Mouse (Mus musculus) hindbrain, embryonic 15.5 days (tissue): ENCODE measurements around the gene Mxra7. TPM values are rescaled to one million over a fixed set of nuclear protein-coding genes. Genes with fewer than 3 reads are reported as not detected.

ENCODE experiments used
- ATAC-seq: fragments of 200-750 bp; cut with Nextera tagmentation; 2 replicates; pipeline ENCODE4 v1.8.0; 2017; ENCODE audit warnings: low read depth, moderate number of reproducible peaks, moderate TSS enrichment; ENCODE audit not compliant: low FRiP score
- H3K27ac ChIP-seq: fragments of 300-500 bp; sonication (generic); replicated peaks from 2 replicates; pipeline ENCODE4 v1.5.1; 2015; ENCODE audit warnings: mild to moderate bottlenecking, inconsistent platforms
- H3K27me3 ChIP-seq: fragments of 300-500 bp; sonication (generic); 2 replicates; pipeline ENCODE4 v1.6.1; 2015; ENCODE audit warnings: control low read depth, inconsistent platforms
- H3K36me3 ChIP-seq: fragments of 300-500 bp; sonication (generic); 2 replicates; pipeline ENCODE4 v1.6.1; 2015; ENCODE audit warnings: control low read depth, inconsistent platforms
- H3K4me1 ChIP-seq: fragments of 300-500 bp; sonication (generic); replicated peaks from 2 replicates; pipeline ENCODE4 v1.6.1; 2015; ENCODE audit warnings: control low read depth, inconsistent platforms
- H3K4me2 ChIP-seq: fragments of 300-500 bp; sonication (generic); 2 replicates; pipeline ENCODE4 v1.6.1; 2015; ENCODE audit warnings: moderate library complexity, mild to moderate bottlenecking, inconsistent platforms
- H3K4me3 ChIP-seq: fragments of 300-500 bp; sonication (generic); 2 replicates; pipeline ENCODE4 v1.5.1; 2015; ENCODE audit warnings: mild to moderate bottlenecking, inconsistent platforms
- H3K9ac ChIP-seq: fragments of 300-500 bp; sonication (generic); 2 replicates; pipeline ENCODE4 v1.6.1; 2015; ENCODE audit warnings: inconsistent platforms
- H3K9me3 ChIP-seq: fragments of 300-500 bp; sonication (generic); 2 replicates; pipeline ENCODE4 v1.6.1; 2016; ENCODE audit warnings: control low read depth, inconsistent platforms
- WGBS: fragments of 180-500 bp; shearing (Covaris S2); methylation state at CpG from one replicate; pipeline ENCODE4 v1.1.7; 2015; 5-methylcytosine and 5-hydroxymethylcytosine counted together
- polyA plus RNA-seq: library from polyadenylated mRNA; unstranded; fragments of >200 nt; fragmentation: Nextera tagmentation; extraction: Ambion mirVana; gene quantifications from 2 replicates; pipeline ENCODE4 v1.2.1, GENCODE M21; 2015

Mxra7 gene
- 41.5 and 42.8 TPM in 2 replicates for polyA plus RNA-seq

DNA sequence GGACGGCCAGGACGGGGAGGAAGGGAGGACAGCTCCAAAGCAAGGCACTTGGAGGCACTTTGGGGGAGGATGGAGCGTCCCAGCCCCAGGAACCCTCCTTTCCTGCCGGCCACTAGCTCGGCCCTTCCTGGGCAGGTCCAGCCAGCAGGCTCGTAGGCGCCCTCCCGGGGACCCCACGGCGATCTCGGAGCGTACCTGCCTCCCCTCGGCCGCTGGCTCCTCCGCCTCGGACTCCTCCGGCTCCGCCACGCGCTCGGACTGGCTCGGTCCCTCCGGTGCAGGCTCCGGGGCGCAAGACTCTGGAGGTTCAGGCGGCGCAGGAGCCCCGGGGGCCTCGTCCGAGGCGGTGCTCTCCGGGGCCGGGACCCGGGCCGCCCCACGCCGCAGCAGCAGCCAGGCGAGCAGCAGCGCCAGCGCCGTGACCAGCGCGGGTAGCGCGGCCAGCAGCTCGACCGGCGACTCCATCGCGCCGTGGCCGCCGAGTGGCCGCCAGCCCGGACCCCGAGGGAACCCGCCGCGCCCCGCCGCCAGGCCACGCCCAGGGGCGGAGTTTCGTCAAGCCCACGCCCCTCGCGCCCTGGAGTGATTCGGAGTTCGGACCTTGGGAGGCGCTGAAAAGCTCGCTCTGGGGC, at the start of gene Mxra7:
TSS of gene Mxra7 (minus strand) at position 513 of the 632 bp plus-strand sequence.
- peak within 1 kb of the TSS; percentile 80 for H3K9ac ChIP-seq
- no peaks in the 10 kb centered on the region for H3K27me3 ChIP-seq
- ATAC-seq: peak; percentile 46
- WGBS: under 1% methylated on average over 62 of the region's 71 CpGs
- H3K36me3 ChIP-seq: no peaks in the 10 kb centered on the region
- peak within 1 kb of the TSS; percentile 84 for H3K4me2 ChIP-seq
- no peaks in the 10 kb centered on the region for H3K9me3 ChIP-seq
- H3K4me3 ChIP-seq: peak within 1 kb of the TSS; percentile 60
- H3K4me1 ChIP-seq: peaks cover 39% of the 10 kb centered on the region
- peak within 1 kb of the TSS; percentile 77 for H3K27ac ChIP-seq

DNA sequence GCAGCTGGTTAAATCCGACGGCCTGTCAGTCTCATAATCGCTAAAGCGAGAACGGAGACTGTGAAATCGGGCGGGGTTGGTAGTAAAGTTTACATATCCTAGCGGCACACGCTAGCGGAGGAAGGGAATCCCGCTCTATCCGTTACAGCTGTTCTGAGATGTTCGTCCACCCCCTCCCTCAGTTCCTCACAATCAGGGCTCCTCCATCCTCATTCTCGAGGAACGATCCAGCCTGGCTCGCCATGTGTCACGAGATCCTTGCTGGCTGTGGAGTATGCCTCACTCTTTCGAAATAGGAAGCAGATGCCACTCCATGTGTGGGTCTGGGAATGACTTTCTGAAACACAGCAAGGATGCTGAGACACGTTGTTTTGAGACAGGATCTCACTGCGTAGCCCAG, 46.1 kb upstream of the Mxra7 start:
- WGBS: 91% methylated on average over 20 of the region's 20 CpGs
- Histone ChIP-seq H3K4me3 (no peak overlapping the region), H3K9ac (no peak overlapping the region), H3K9me3 (no peaks in the 10 kb centered on the region), H3K27me3 (no peaks in the 10 kb centered on the region), H3K4me1 (no peaks in the 10 kb centered on the region), H3K4me2 (no peak overlapping the region), H3K36me3 (peaks cover 43% of the 10 kb centered on the region), H3K27ac (no peak overlapping the region)
- no peak for ATAC-seq

DNA sequence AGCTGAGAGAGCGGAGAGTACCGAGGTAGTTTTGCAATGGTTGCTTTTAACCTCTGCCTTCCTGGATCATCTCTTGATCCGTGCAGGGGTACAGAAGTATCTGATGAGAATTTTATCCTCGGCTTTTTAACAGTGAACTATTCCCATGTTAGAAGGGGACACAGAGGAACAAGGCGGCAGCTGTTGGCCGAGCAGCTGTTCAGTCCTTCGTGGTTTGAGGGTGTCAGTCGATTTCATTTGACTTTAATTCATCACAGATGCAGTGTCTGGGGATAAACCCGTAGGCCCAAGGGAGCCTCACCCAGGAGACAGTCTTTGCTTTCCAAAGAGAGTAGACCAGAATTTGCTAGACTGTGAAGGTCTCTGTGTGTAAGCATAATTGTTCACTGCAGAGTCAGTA, 43.7 kb upstream of the Mxra7 start:
- Histone ChIP-seq H3K27ac (no peak overlapping the region), H3K4me1 (no peaks in the 10 kb centered on the region), H3K4me2 (no peak overlapping the region), H3K36me3 (peaks cover 57% of the 10 kb centered on the region), H3K27me3 (no peaks in the 10 kb centered on the region), H3K4me3 (no peak overlapping the region), H3K9ac (no peak overlapping the region), H3K9me3 (no peaks in the 10 kb centered on the region)
- no peak for ATAC-seq
- 89% methylated on average over 9 of the region's 9 CpGs for WGBS

DNA sequence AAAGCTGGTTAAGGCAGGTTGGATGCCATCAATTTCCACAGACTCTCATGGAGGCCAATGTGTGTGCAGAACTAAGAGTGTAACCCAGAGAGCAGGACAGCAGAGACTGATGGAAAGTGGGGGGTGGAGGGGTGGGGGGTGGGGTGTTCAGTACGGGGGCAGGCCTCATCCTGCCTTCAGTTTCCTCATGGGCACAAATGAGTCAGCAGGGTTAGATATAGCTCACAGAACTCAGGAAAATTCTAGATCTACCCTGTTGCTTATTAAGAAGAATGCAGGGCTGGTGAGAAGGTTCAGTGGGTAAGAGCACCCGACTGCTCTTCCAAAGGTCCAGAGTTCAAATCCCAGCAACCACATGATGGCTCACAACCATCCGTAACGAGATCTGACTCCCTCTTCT, 41.8 kb upstream of the Mxra7 start:
- peaks cover 71% of the 10 kb centered on the region for H3K36me3 ChIP-seq
- ATAC-seq: no peak
- H3K4me2 ChIP-seq: no peak overlapping the region
- H3K9me3 ChIP-seq: no peaks in the 10 kb centered on the region
- H3K4me3 ChIP-seq: no peak overlapping the region
- H3K9ac ChIP-seq: no peak overlapping the region
- no peaks in the 10 kb centered on the region for H3K4me1 ChIP-seq
- no peaks in the 10 kb centered on the region for H3K27me3 ChIP-seq
- no peak overlapping the region for H3K27ac ChIP-seq
- 80% methylated on average over 4 of the region's 4 CpGs for WGBS

DNA sequence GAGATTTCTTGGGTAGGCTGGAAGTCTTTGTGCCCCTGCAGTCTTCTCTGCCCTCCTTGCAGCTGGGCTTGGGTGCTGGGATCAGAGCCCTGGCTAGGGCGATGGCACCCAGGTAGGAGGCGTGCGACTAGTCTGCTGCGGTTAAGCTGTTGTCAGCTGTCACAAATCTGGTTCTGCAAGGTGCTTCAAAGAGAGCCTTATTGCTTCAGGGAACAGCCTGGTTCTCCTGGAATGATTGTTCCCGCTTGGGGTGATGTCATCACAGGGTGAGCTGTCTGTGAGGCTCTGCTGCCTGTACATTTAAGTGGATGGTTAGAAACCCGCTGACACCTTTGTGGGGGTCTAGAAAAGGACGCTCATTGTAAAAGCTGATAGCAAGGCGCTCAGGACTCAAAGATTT, 41.4 kb upstream of the Mxra7 start:
- 91% methylated on average over 8 of the region's 8 CpGs for WGBS
- Histone ChIP-seq H3K4me3 (no peak overlapping the region), H3K4me1 (no peaks in the 10 kb centered on the region), H3K27me3 (no peaks in the 10 kb centered on the region), H3K4me2 (no peak overlapping the region), H3K9ac (no peak overlapping the region), H3K36me3 (peaks cover 71% of the 10 kb centered on the region), H3K27ac (no peak overlapping the region), H3K9me3 (no peaks in the 10 kb centered on the region)
- no peak for ATAC-seq

DNA sequence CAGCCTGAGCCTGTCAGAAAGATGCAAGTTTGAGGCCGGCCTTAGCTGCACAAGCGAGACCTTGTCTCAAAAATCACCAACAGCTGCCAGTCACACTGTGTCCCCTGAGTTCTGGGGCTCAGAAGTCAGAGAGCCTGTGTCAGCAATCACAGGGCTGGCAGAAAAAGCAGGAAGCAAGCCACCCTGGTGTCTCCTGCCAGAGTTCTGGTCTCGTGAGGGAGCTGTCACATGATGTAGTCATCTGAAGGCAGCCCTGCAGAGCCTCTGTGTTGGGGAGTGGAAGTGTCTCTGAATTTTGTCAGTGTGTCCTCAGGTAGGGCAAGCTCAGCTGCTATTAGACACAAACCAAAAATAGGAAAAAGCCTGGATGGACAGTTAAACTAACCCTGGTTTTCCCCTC, 40.3 kb upstream of the Mxra7 start:
- peaks cover 71% of the 10 kb centered on the region for H3K36me3 ChIP-seq
- no peaks in the 10 kb centered on the region for H3K9me3 ChIP-seq
- no peak overlapping the region for H3K9ac ChIP-seq
- no peak overlapping the region for H3K4me3 ChIP-seq
- no peaks in the 10 kb centered on the region for H3K27me3 ChIP-seq
- ATAC-seq: no peak
- no peak overlapping the region for H3K4me2 ChIP-seq
- H3K27ac ChIP-seq: no peak overlapping the region
- WGBS: 87% methylated on average over 3 of the region's 3 CpGs
- no peaks in the 10 kb centered on the region for H3K4me1 ChIP-seq

- WGBS: 79% methylated on average over 12 of the region's 12 CpGs
- H3K36me3 ChIP-seq: peaks cover 71% of the 10 kb centered on the region
- H3K4me1 ChIP-seq: no peaks in the 10 kb centered on the region
- no peak overlapping the region for H3K4me3 ChIP-seq
- ATAC-seq: no peak
- H3K27ac ChIP-seq: no peak overlapping the region
- no peaks in the 10 kb centered on the region for H3K27me3 ChIP-seq
- H3K4me2 ChIP-seq: no peak overlapping the region
- H3K9ac ChIP-seq: no peak overlapping the region
- no peaks in the 10 kb centered on the region for H3K9me3 ChIP-seq
Observed at GRCm38 (mm10) chr11:116865945-116866585, 38.2 kb upstream of the Mxra7 start.

- Histone ChIP-seq H3K4me1 (no peaks in the 10 kb centered on the region), H3K36me3 (peaks cover 77% of the 10 kb centered on the region), H3K9ac (no peak overlapping the region), H3K9me3 (no peaks in the 10 kb centered on the region), H3K4me3 (no peak overlapping the region), H3K27me3 (no peaks in the 10 kb centered on the region), H3K27ac (no peak overlapping the region), H3K4me2 (no peak overlapping the region)
- no peak for ATAC-seq
- WGBS: 85% methylated on average over 10 of the region's 10 CpGs
Observed at GRCm38 (mm10) chr11:116864444-116864843, 36.6 kb upstream of the Mxra7 start.

- Histone ChIP-seq H3K9ac (no peak overlapping the region), H3K27ac (no peak overlapping the region), H3K4me3 (no peak overlapping the region), H3K4me1 (peaks cover 23% of the 10 kb centered on the region), H3K9me3 (no peaks in the 10 kb centered on the region), H3K27me3 (no peaks in the 10 kb centered on the region), H3K36me3 (peaks cover 38% of the 10 kb centered on the region), H3K4me2 (no peak overlapping the region)
- WGBS: 90% methylated on average over 12 of the region's 12 CpGs
- no peak for ATAC-seq
Observed at GRCm38 (mm10) chr11:116857183-116857850, 29.5 kb upstream of the Mxra7 start.

- Histone ChIP-seq H3K36me3 (peaks cover 19% of the 10 kb centered on the region; the same call in 1 of the 2 replicates), H3K4me1 (peaks cover 44% of the 10 kb centered on the region), H3K27me3 (no peaks in the 10 kb centered on the region), H3K9me3 (no peaks in the 10 kb centered on the region), H3K27ac (peak overlapping the region; percentile 97; the same call in 1 of the 2 replicates), H3K4me2 (peak overlapping the region; percentile 57), H3K4me3 (peak overlapping the region; percentile 99), H3K9ac (peak overlapping the region; percentile 74)
- WGBS: 44% methylated on average over 10 of the region's 10 CpGs
- no peak for ATAC-seq
Observed at GRCm38 (mm10) chr11:116854279-116854678, 26.4 kb upstream of the Mxra7 start.

DNA sequence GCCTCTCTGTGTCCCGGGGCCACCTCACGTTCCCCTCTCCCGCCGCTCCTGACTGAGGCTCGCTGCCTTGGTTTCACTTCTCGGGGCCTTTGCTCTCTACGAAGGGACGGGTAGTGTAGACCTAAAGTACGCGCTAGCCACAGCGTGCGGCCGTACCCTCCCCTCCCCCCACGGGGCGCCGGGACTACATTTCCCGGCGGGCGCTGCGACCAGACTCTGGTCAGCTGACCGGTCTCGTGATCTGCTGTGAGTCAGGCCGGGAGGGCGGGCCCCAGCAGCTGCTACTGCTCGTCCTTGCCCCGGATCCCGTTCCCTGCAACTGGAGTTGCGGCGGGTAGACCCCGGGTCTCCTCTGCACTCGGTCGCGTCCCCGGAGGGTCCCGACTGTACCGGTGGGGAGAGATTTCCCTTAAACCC, 25.7 kb upstream of the Mxra7 start:
- Histone ChIP-seq H3K9me3 (no peaks in the 10 kb centered on the region), H3K36me3 (peaks cover 19% of the 10 kb centered on the region), H3K27me3 (no peaks in the 10 kb centered on the region), H3K9ac (peak overlapping the region; percentile 74), H3K27ac (peak overlapping the region; percentile 97), H3K4me2 (peak overlapping the region; percentile 57), H3K4me3 (peak overlapping the region; percentile 99), H3K4me1 (peaks cover 46% of the 10 kb centered on the region)
- ATAC-seq: peak; percentile 90
- WGBS: under 1% methylated on average over 34 of the region's 36 CpGs

GRCm38 (mm10) chr11:116852891-116853511, 25.2 kb upstream of the Mxra7 start, which contains the start of gene Srsf2:
Gene Srsf2, minus strand, starts transcription at chr11:116853094.
- Histone ChIP-seq H3K4me1 (peaks cover 47% of the 10 kb centered on the region), H3K4me2 (peak within 1 kb of the TSS; percentile 70), H3K27me3 (no peaks in the 10 kb centered on the region), H3K4me3 (peak within 1 kb of the TSS; percentile 99), H3K36me3 (peaks cover 25% of the 10 kb centered on the region), H3K9ac (peak within 1 kb of the TSS; percentile 94), H3K27ac (peak within 1 kb of the TSS; percentile 97), H3K9me3 (no peaks in the 10 kb centered on the region)
- WGBS: under 1% methylated on average over 70 of the region's 74 CpGs
- peak; percentile 93 for ATAC-seq
